Mouse (Mus musculus) hindlimb bud, embryonic 11.5 days (tissue): Measurements from ENCODE around the gene Fgf10.
A peak's percentile ranks its signal among the peaks of the same experiment; 100 is the strongest.

Experiments
- DNase-seq: peaks from one replicate; pipeline ENCODE4 v3.0.0-alpha.2; 2012; ENCODE audit warnings: low read depth, low spot score; ENCODE audit errors: extremely low spot score

Gene Fgf10

GRCm38 (mm10) chr13:118716265-118716664, 46.7 kb downstream of the Fgf10 start:
- no peak for DNase-seq

DNA sequence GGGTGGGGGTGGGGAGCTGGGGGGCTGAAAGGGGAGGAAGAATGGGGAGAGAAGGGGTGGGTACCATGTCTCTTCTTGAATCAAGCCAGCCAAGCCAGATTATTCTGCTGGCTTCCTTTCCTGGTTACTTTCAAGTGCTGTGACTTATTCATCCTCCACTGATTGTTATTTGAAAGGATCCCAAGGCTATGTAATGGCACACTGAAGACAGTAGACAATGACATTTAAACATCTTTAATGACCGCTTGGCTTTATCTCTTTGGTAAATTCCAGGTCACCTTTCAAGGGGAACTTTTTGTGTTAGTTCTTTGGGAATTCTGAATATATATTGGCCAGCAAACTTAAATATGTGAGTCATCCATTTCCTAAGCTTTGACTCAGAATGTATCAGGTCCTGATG, 47.1 kb downstream of the Fgf10 start:
- DNase-seq: no peak

GRCm38 (mm10) chr13:118718396-118718795, 48.8 kb downstream of the Fgf10 start:
- DNase-seq: no peak

- DNase-seq: no peak
Measured at GRCm38 (mm10) chr13:118721668-118722067, 52.1 kb downstream of the Fgf10 start.

DNA sequence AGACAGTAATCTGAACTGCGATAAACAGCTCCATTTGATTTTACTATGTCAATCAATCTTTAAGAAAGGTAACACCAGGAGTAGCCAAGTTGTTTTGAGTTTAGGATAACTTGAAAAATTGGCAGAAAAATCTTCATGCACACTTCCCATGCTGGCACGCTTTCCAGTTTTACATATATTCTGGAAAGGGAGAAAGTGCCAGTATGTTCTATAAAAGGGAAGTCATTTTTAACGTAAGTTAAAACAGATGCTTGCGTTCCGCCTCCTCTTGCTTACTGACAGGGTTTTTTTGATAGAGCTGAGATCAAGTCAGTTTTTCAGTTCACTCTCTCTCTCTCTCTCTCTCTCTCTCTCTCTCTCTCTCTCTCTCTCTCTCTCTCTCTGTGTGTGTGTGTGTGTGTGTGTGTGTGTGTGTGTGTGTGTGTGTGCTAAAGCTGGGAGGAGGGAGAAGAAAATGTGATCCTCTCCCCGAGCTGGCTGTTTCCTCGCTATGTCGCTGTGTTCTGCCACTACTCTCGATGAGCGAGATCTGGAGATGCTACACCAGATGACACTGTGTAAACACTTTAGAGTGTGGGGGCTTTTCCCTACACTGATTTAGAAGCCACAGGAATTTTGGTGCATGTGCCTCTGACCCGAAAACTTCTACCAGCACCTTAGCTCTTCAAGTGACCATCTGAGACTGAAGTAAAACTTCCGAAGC, 62.4 kb downstream of the Fgf10 start:
- DNase-seq: no peak

DNA sequence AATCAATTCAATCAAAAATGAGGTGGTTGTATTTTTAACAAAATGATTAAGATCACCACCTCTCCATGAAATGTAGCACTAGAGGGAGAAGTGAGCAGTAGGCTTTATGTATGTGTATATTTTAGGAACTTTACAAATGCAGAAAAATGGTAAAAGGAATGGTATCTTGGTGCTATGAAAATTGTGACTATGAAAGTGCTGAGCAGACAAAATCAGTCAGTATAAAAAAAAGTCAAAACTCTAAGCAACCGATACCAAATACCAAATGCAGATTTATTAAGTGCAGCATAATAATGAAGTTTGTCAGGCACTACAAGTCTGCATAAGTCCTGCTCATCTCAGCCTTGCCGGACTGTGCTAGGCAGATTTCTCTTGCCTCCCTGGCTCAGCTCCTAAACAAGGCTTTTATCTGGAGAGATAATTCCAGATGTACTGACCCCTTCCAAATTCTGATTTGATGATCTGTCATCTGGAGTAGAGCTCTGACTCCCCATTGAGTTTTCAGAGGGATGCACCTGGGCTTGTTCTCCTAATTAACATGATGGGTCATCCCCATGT, 70.3 kb downstream of the Fgf10 start:
- no peak for DNase-seq

DNA sequence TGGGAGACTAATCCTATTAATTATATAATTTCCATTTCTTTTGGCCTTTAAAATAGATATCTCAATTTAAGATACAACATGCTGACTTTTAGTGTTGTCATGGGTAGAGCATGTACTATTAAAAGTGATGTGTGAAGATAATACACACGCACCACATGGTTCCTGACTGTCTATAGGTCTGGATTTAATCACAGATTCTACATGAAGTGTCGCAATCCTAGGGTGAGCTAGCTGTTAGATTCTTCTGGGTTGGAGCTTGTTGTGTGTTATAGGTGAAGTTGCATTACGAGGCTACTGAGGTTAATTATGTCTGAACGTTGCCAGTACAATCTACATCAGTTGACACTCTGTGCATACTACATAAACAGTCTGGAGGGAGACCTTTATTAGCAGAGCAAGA, 73.2 kb downstream of the Fgf10 start:
- no peak for DNase-seq

DNA sequence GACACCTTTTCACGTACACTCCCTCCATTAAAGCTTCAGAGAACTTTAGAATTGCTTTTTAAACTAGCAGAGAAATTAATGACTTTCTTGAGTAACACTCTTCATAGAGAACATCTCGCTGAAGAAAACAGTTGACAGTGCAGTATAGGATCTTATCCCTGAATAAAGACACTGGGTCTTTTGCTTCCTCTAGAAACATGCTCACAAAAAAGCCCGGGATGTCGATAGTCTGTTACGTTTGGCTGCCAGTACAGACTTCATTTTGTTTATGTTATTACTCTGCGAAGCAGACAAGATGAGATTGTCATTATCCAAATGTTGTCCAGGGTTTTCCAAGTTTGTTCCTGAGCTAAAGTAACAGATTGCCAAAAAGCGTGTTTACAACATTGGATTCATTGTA, 75.2 kb downstream of the Fgf10 start:
- DNase-seq: no peak

GRCm38 (mm10) chr13:118746427-118746826, 76.8 kb downstream of the Fgf10 start:
- peak; percentile 72 for DNase-seq

GRCm38 (mm10) chr13:118754024-118754423, 84.4 kb downstream of the Fgf10 start:
- DNase-seq: no peak

- DNase-seq: no peak
Measured at GRCm38 (mm10) chr13:118759021-118759420, 89.4 kb downstream of the Fgf10 start.

- no peak for DNase-seq
Measured at GRCm38 (mm10) chr13:118762982-118763381, 93.4 kb downstream of the Fgf10 start.

GRCm38 (mm10) chr13:118772188-118772587, 102.6 kb downstream of the Fgf10 start:
- no peak for DNase-seq

- DNase-seq: no peak
Measured at GRCm38 (mm10) chr13:118775148-118775547, 105.6 kb downstream of the Fgf10 start.

DNA sequence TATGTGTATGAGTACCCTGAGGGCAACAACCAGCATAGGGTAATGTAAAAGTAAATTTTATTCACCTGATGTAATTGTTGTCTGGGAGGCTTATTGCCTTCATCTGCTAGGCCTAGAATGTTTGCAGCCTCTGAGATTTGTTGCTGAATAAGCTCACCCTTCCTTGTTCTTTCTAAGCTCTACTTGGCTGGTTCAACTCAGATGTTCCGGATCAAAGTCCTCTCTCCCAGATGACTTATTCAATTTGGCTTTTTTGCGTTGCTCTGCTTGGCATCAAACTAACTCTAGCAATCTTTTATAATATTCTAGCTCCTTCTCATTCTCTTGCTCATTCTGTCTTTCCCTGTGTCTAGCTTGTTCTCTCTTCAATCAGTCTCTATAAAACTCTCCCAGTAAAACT, 109.6 kb downstream of the Fgf10 start:
- no peak for DNase-seq

GRCm38 (mm10) chr13:118791753-118792152, 122.2 kb downstream of the Fgf10 start:
- no peak for DNase-seq

GRCm38 (mm10) chr13:118792198-118792597, 122.6 kb downstream of the Fgf10 start:
- no peak for DNase-seq

GRCm38 (mm10) chr13:118800176-118800575, 130.6 kb downstream of the Fgf10 start:
- no peak for DNase-seq

- DNase-seq: no peak
Measured at GRCm38 (mm10) chr13:118806662-118807061, 137.1 kb downstream of the Fgf10 start.

GRCm38 (mm10) chr13:118819785-118820184, 150.2 kb downstream of the Fgf10 start:
- DNase-seq: no peak

GRCm38 (mm10) chr13:118823113-118823512, 153.5 kb downstream of the Fgf10 start:
- DNase-seq: no peak

DNA sequence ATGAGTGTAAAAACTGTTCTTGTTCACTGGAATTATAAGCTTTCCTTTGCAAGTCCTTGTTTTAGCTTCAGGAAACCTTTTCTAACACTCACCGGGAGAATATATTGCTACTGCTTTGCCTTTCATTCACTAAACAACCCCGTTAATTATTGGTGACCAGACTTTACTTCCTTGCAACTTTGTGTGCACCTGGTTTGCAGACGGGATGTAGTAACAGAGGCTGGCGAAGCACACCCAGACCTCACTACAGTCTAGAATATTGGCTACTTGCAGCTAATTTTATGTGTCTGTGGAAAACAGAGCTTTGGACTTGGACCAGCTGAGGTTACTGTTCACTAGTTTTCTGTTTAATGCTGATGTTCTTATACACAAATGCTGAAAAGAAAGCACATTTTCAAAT, 155.5 kb downstream of the Fgf10 start:
- DNase-seq: no peak
